Mouse (Mus musculus) lung, adult 18-20 months (tissue): ENCODE measurements around the gene Scg3.
A peak's percentile ranks its signal among the peaks of the same experiment; 100 is the strongest.
"Not testable (repeated sequence)": the region's sequence is repeated elsewhere in the genome, so short reads cannot be mapped to it uniquely, and the experiment has no call there.

ENCODE experiments used
- DNase-seq, 2 experiments: peaks; one replicate each; pipeline ENCODE4 v3.0.0; 2022; ENCODE audit warnings: mixed read lengths in 2 of 2

The Scg3 gene

GRCm38 (mm10) chr9:75683426-75684191 lies at the start of gene Scg3:
TSS of gene Scg3 (minus strand) at chr9:75684056.
- peak; percentile 41 to 54 for DNase-seq

- DNase-seq, result peak; percentile 26 to 55
Measured at GRCm38 (mm10) chr9:75719952-75720687, 36.3 kb upstream of the Scg3 start.

- peak in 1 of 2 experiments; percentile 10 for DNase-seq
Measured at GRCm38 (mm10) chr9:75719481-75719880, 35.6 kb upstream of the Scg3 start.

- no peak for DNase-seq
Measured at GRCm38 (mm10) chr9:75684772-75685171, 916 bp upstream of the Scg3 start.

GRCm38 (mm10) chr9:75684292-75684691 lies 436 bp upstream of the Scg3 start:
- no peak for DNase-seq

- DNase-seq, result no peak
Measured at GRCm38 (mm10) chr9:75680606-75681005, 3.2 kb downstream of the Scg3 start.

- no peak for DNase-seq
Measured at GRCm38 (mm10) chr9:75679629-75680028, 4.2 kb downstream of the Scg3 start.

GRCm38 (mm10) chr9:75678341-75678740 lies 5.5 kb downstream of the Scg3 start:
- DNase-seq, result no peak

GRCm38 (mm10) chr9:75676226-75676625 lies 7.6 kb downstream of the Scg3 start:
- no peak for DNase-seq

GRCm38 (mm10) chr9:75672769-75673168 lies 11.1 kb downstream of the Scg3 start:
- no peak for DNase-seq

- peak in 1 of 2 experiments; percentile 15 for DNase-seq
Measured at GRCm38 (mm10) chr9:75666612-75667011, 17.2 kb downstream of the Scg3 start.

GRCm38 (mm10) chr9:75665364-75665763 lies 18.5 kb downstream of the Scg3 start:
- no peak for DNase-seq

- DNase-seq, result no peak
Measured at GRCm38 (mm10) chr9:75660917-75661316, 22.9 kb downstream of the Scg3 start.

- not testable (repeated sequence) for DNase-seq
Measured at GRCm38 (mm10) chr9:75656456-75656855, 27.4 kb downstream of the Scg3 start.

- peak in 1 of 2 experiments; percentile 11 for DNase-seq
Measured at GRCm38 (mm10) chr9:75653981-75654911, 29.6 kb downstream of the Scg3 start.

- DNase-seq, result no peak
Measured at GRCm38 (mm10) chr9:75645405-75645804, 38.5 kb downstream of the Scg3 start.

- no peak for DNase-seq
Measured at GRCm38 (mm10) chr9:75634226-75634625, 49.6 kb downstream of the Scg3 start.

- no peak for DNase-seq
Measured at GRCm38 (mm10) chr9:75633603-75634002, 50.3 kb downstream of the Scg3 start.

- peak; percentile 12 to 30 for DNase-seq
Measured at GRCm38 (mm10) chr9:75632902-75633301, 51.0 kb downstream of the Scg3 start.

- DNase-seq, result peak; percentile 8 to 19
Measured at GRCm38 (mm10) chr9:75632111-75632510, 51.7 kb downstream of the Scg3 start.

GRCm38 (mm10) chr9:75630823-75631454 lies 52.9 kb downstream of the Scg3 start:
- peak in 1 of 2 experiments; percentile 30 for DNase-seq

- DNase-seq, result no peak
Measured at GRCm38 (mm10) chr9:75626308-75626604, 57.6 kb downstream of the Scg3 start.
